Mouse (Mus musculus) forebrain, embryonic 13.5 days (tissue): Measurements from ENCODE around the gene Supt16. TPM values are rescaled to one million over a fixed set of nuclear protein-coding genes. Genes with fewer than 3 reads are reported as not detected.

Source experiments
- ATAC-seq: fragments of 200-750 bp; cut with Nextera tagmentation; 2 replicates; pipeline ENCODE4 v1.8.0; 2017
- H3K27ac ChIP-seq: fragments of 300-500 bp; sonication (generic); 2 replicates; pipeline ENCODE4 v1.5.1; 2015; ENCODE audit warnings: inconsistent platforms, mild to moderate bottlenecking, moderate library complexity
- H3K27me3 ChIP-seq: fragments of 300-500 bp; sonication (generic); 2 replicates; pipeline ENCODE4 v1.6.1; 2015; ENCODE audit warnings: mild to moderate bottlenecking, inconsistent platforms
- H3K36me3 ChIP-seq: fragments of 300-500 bp; sonication (generic); 2 replicates; pipeline ENCODE4 v1.6.1; 2015; ENCODE audit warnings: mild to moderate bottlenecking, inconsistent platforms; ENCODE audit not compliant: poor library complexity, severe bottlenecking
- H3K4me1 ChIP-seq: fragments of 300-500 bp; sonication (generic); 2 replicates; pipeline ENCODE4 v1.6.1; 2015; ENCODE audit warnings: inconsistent platforms
- H3K4me2 ChIP-seq: fragments of 300-500 bp; sonication (generic); 2 replicates; pipeline ENCODE4 v1.6.1; 2015; ENCODE audit warnings: inconsistent platforms, mild to moderate bottlenecking, moderate library complexity
- H3K4me3 ChIP-seq: fragments of 300-500 bp; sonication (generic); 2 replicates; pipeline ENCODE4 v1.5.1; 2015; ENCODE audit warnings: mild to moderate bottlenecking, inconsistent platforms
- H3K9ac ChIP-seq: fragments of 300-500 bp; sonication (generic); 2 replicates; pipeline ENCODE4 v1.6.1; 2015; ENCODE audit warnings: mild to moderate bottlenecking, inconsistent platforms
- H3K9me3 ChIP-seq: fragments of 300-500 bp; sonication (generic); replicated peaks from 2 replicates; pipeline ENCODE4 v1.6.1; 2016; ENCODE audit warnings: inconsistent platforms
- WGBS: fragments of 180-500 bp; shearing (Covaris S2); methylation state at CpG from one replicate; pipeline ENCODE4 v1.1.7; 2015; 5-methylcytosine and 5-hydroxymethylcytosine counted together
- polyA plus RNA-seq: library from polyadenylated mRNA; unstranded; fragments of >200 nt; fragmentation: Nextera tagmentation; extraction: Ambion mirVana; gene quantifications from 2 replicates; pipeline ENCODE4 v1.2.1, GENCODE M21; 2015

Supt16 gene
- polyA plus RNA-seq, 1 experiment from 2014 or later, result 83.8 TPM

DNA sequence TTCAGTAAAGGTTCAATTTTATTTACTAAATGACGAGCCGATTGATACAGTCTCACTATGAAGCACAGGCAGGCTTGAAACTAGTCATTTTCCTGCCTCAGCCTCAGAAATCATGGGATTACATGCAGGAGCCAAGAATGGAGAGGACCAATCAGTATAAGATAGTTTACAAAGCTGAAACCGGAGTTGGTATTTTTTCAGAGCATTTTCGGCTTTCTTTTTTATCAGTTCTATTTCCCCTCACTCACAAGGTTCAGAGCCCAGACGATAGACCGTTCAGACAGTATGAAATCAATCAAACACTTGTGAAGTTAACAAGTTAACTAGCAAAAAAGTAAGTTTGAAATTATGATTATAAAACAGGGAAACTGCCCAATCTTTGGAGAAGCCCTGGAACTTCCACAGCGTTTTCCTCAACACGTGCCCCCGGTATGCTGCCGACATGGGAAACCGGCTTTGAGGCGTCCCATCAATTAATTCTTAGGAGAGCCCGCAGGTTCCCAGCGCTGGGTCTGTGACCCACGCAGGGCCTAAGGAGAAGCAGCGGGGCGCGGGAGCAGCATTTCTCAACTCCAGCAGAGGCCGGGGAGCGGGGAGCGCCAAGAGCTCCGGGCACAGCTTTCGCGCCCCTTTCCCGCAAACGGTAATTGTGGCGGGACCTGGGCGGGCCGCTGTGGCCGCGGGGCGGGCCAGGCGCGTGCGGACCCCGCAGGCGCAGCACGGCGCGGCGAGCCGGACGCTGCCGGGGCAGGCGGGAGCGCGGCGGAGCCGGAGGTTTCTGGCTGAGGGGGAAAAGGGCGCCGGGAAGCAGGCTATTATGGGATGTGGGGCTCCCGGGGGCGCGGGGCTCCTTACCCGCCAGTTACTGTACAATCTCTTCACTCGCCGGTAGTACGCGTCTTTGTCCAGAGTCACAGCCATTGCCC, 723 bp downstream of the Supt16 start:
- peak overlapping the region; percentile 81 for H3K4me2 ChIP-seq
- WGBS, result 2% methylated on average over 31 of the region's 59 CpGs

DNA sequence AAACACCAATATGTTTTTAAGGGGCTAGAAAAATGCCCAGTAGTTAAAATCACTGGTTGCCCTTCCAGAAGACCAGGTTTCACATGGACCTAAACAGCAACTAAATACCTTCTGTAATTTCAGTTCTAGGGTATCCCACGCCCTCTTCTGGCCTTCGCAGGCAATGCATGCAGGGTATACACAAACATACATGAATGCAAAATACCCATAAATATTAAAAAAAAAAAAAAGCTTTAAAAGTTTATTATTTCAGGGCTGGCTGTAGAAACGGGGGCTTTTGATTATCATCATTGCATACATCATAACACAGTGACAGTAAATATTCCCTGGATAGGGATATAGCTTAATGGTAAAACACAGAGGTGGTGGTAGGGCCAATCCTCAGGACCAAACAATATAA, 1.5 kb downstream of the Supt16 start:
- peak overlapping the region; percentile 99; the same call in 1 of the 2 replicates for H3K9ac ChIP-seq
- no peaks in the 10 kb centered on the region for H3K9me3 ChIP-seq
- WGBS, result 9% methylated on average over 3 of the region's 3 CpGs
- ATAC-seq, result no peak
- H3K4me2 ChIP-seq, result peak overlapping the region; percentile 81
- peaks cover 34% of the 10 kb centered on the region for H3K36me3 ChIP-seq
- H3K27me3 ChIP-seq, result no peaks in the 10 kb centered on the region
- peaks cover 19% of the 10 kb centered on the region for H3K4me1 ChIP-seq
- no peak overlapping the region for H3K27ac ChIP-seq
- H3K4me3 ChIP-seq, result peak overlapping the region; percentile 100

More for the DNA sequence above, 723 bp downstream of the Supt16 start:
- Histone ChIP-seq H3K4me1 (peaks cover 19% of the 10 kb centered on the region), H3K4me3 (peak overlapping the region; percentile 100), H3K9ac (peak overlapping the region; percentile 99), H3K27ac (peak overlapping the region; percentile 96), H3K9me3 (no peaks in the 10 kb centered on the region), H3K27me3 (no peaks in the 10 kb centered on the region), H3K36me3 (peaks cover 40% of the 10 kb centered on the region)
- peak; percentile 36; the same call in 1 of the 2 replicates for ATAC-seq

DNA sequence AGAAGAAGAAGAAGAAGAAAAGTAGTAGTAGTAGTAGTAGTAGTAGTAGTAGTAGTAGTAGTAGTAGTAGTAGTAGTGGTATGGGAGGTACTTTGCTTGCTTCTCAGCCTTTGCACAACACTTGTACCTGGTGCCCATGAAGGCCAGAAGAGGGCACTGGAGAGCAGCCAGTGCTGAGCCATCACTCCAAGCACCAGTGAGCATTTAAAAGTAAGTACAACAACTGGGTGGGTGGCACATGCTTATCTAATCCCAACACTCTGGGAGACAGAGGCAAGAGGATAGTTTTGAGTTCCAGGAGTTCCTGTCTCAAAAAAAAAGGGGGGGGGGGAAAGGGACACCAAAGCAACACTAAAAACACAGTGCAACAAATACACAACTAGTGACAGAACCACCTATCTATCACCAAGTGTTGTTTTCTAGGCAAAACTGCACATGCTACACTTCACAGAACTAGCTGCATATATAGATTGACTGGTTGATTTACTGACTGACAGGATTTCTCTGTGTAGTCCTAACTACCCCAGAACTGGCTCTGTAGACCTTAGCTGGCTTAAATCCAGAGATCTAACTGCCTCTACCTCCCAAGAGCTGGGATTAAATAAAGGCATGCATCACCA, 6.4 kb downstream of the Supt16 start:
- H3K4me3 ChIP-seq, result no peak overlapping the region
- no peak overlapping the region for H3K27ac ChIP-seq
- peaks cover 12% of the 10 kb centered on the region for H3K36me3 ChIP-seq
- no peaks in the 10 kb centered on the region for H3K27me3 ChIP-seq
- ATAC-seq, result no peak
- no peaks in the 10 kb centered on the region for H3K9me3 ChIP-seq
- H3K9ac ChIP-seq, result no peak overlapping the region
- no peak overlapping the region for H3K4me2 ChIP-seq
- peaks cover 10% of the 10 kb centered on the region for H3K4me1 ChIP-seq

DNA sequence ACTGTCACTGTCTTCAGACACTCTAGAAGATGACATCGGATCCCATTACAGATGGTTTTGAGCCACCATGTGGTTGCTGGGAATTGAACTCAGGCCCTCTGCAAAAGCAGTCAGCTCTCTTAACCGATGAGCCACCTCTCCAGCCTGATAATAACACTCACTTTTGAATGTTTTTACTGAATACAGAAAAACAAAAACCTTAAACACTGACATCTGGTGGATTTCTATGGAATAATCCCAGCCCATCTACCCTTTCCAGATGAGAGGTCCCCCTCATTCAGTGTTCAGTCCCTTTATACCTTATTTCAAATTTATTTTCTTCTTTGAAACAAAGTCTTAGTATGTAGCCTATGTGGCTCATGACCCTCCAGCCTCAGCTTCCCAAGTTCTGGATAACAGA, 7.7 kb downstream of the Supt16 start:
- ATAC-seq, result no peak
- H3K4me3 ChIP-seq, result no peak overlapping the region
- H3K9ac ChIP-seq, result no peak overlapping the region
- no peak overlapping the region for H3K27ac ChIP-seq
- no peak overlapping the region for H3K4me2 ChIP-seq
- 91% methylated on average over 2 of the region's 2 CpGs for WGBS
- H3K27me3 ChIP-seq, result no peaks in the 10 kb centered on the region
- H3K36me3 ChIP-seq, result peaks cover 12% of the 10 kb centered on the region
- H3K4me1 ChIP-seq, result no peaks in the 10 kb centered on the region
- no peaks in the 10 kb centered on the region for H3K9me3 ChIP-seq

DNA sequence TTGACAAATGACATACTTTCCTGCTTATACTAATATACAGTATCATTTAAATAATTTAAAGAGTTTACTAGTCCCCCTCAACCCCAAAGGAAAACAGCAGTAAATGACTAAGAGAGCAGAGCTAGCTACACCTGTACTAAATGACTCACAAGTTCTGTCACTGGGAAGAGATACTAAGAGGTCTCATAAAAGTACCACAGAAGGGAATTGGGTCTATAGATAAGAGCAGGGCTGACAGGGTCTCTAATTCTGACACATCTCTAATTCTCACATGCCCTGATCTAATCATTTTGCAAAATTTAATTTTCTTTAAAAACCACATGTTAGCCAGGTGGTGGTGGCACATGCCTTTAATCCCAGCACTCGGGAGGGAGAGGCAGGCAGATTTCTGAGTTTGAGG, 8.4 kb downstream of the Supt16 start:
- Histone ChIP-seq H3K9ac (no peak overlapping the region), H3K9me3 (no peaks in the 10 kb centered on the region), H3K36me3 (peaks cover 16% of the 10 kb centered on the region), H3K4me2 (no peak overlapping the region), H3K4me1 (no peaks in the 10 kb centered on the region), H3K4me3 (no peak overlapping the region), H3K27me3 (no peaks in the 10 kb centered on the region), H3K27ac (no peak overlapping the region)
- 87% methylated on average over 1 of the region's 1 CpGs for WGBS
- ATAC-seq, result no peak

DNA sequence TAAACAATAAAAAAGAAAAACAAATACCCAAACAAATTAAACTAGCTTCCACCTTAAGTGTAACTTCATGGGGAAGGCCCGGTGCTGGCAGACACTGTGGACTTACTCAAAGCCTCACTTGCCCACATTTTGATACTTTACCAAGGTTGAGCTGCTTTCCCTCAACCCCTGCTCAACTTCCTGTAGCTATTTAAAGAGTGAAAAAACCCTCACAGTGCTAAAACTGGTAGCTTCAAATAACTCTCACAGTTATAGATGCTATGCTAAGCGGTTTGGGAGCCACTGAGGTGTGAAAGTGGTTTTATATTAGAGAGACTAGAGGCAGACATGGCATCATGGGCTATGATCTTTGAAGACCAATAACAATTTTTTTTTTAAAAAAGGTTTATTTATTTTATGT, 30.6 kb downstream of the Supt16 start:
- peaks cover 82% of the 10 kb centered on the region for H3K36me3 ChIP-seq

DNA sequence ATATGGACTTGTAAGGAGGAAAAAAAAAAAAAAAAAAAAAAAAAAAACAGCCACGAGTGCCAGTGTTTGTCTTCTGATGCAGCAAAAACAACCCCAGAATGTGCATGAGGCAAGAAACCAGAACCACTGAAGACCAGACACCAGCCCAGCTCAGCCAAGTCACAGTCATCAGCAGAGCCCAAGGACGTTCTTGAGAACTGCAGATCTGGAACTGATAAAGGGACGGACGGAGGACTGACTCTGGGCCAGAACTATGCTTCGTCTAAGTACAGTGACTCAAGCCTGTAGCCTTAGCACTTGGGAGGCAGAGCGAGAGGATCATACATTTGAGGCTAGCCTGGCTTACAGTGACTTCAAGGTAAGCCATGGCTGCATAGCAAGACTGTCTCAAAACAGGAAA, 36.3 kb downstream of the Supt16 start:
- H3K4me2 ChIP-seq, result no peak overlapping the region
- H3K4me1 ChIP-seq, result no peaks in the 10 kb centered on the region
- peaks cover 80% of the 10 kb centered on the region for H3K36me3 ChIP-seq
- no peaks in the 10 kb centered on the region for H3K27me3 ChIP-seq
- no peak overlapping the region for H3K27ac ChIP-seq
- ATAC-seq, result no peak
- H3K4me3 ChIP-seq, result no peak overlapping the region
- 93% methylated on average over 6 of the region's 6 CpGs for WGBS
- no peak overlapping the region for H3K9ac ChIP-seq
- no peaks in the 10 kb centered on the region for H3K9me3 ChIP-seq

More for the DNA sequence above, 30.6 kb downstream of the Supt16 start:
- ATAC-seq, result no peak
- Histone ChIP-seq H3K27ac (no peak overlapping the region), H3K9ac (no peak overlapping the region), H3K4me2 (no peak overlapping the region), H3K9me3 (no peaks in the 10 kb centered on the region), H3K4me1 (no peaks in the 10 kb centered on the region), H3K27me3 (no peaks in the 10 kb centered on the region), H3K4me3 (no peak overlapping the region)
- 96% methylated on average over 2 of the region's 2 CpGs for WGBS

DNA sequence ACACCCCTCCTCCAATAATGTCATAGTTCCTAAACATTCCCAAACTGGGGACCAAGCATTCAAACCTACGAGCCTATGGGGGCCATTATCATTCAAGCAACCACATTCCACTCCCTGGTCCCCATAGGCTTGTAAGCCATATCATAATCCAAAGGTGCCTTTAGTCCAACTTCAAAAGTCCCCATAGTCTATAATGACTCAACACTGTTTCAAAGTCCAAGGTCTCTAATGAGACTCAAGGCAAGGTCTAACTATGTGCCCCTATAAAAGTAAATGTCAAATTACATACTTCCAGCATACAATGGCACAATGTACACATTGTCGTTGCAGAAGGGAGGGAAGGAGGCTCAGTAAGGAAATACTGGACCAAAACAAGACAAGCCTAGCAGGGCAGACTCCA, 42.2 kb downstream of the Supt16 start:
- Histone ChIP-seq H3K9ac (no peak overlapping the region), H3K27ac (no peak overlapping the region), H3K9me3 (no peaks in the 10 kb centered on the region), H3K36me3 (peaks cover 24% of the 10 kb centered on the region), H3K27me3 (peaks cover 3% of the 10 kb centered on the region; the same call in 1 of the 2 replicates), H3K4me2 (no peak overlapping the region), H3K4me3 (no peak overlapping the region), H3K4me1 (peaks cover 14% of the 10 kb centered on the region)
- ATAC-seq, result no peak
- WGBS, result 90% methylated on average over 2 of the region's 2 CpGs

DNA sequence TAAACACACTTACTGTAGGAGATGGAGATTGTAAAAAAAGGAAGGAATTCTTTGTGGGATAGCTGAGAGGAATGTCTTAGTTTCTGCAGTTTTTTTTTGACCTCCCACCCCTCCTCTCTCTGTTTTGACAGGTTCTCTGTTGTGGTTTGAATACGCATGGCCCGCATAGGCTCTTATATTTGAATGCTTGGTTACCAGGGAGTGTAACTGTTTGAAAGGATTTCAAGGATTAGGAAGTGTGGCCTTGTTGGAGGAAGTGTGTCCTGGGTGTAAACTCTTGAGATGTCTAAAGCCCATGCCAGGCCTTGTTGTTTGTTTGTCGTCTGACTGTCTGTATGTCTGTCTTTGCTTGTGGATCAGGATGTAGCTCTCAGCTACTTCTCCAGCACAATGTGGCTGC, 44.6 kb downstream of the Supt16 start:
- Histone ChIP-seq H3K9me3 (no peaks in the 10 kb centered on the region), H3K9ac (no peak overlapping the region)
- ATAC-seq, result peak; percentile 44; the same call in 1 of the 2 replicates

DNA sequence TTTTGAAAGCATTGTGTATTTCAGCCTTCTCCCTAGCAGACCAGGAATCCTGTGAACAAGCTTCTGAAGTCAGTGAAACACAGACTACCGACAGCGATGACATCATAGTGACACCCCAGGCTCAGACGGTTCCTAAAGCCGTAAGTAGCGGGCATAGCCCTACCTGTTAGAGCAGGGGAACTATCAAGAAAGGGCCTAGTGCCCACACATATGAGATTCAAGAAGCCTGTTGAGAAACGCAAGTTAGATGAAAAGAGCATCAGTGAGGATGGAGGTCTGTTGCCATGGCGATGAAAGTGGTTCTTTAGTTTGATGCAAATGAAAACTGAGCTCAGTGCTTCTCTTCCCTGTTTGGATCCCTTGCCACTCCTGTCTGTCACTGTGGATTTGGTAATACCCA, 45.0 kb downstream of the Supt16 start:
- H3K4me2 ChIP-seq, result peak overlapping the region; percentile 39
- no peak overlapping the region for H3K27ac ChIP-seq
- H3K4me1 ChIP-seq, result peaks cover 14% of the 10 kb centered on the region
- H3K9me3 ChIP-seq, result no peaks in the 10 kb centered on the region
- no peak overlapping the region for H3K9ac ChIP-seq
- no peak overlapping the region for H3K4me3 ChIP-seq
- no peaks in the 10 kb centered on the region for H3K36me3 ChIP-seq
- peaks cover 6% of the 10 kb centered on the region; the same call in 1 of the 2 replicates for H3K27me3 ChIP-seq
- ATAC-seq, result peak; percentile 72
- WGBS, result 19% methylated on average over 7 of the region's 7 CpGs

More for the DNA sequence above, 44.6 kb downstream of the Supt16 start:
- Histone ChIP-seq H3K27me3 (peaks cover 6% of the 10 kb centered on the region; the same call in 1 of the 2 replicates), H3K4me3 (no peak overlapping the region), H3K4me2 (peak overlapping the region; percentile 39), H3K4me1 (peaks cover 14% of the 10 kb centered on the region), H3K27ac (no peak overlapping the region; the same call in 1 of the 2 replicates), H3K36me3 (0 out of 2 replicates have a peak, but pooled peaks cover under 1% of the 10 kb centered on the region)
- 16% methylated on average over 3 of the region's 3 CpGs for WGBS

DNA sequence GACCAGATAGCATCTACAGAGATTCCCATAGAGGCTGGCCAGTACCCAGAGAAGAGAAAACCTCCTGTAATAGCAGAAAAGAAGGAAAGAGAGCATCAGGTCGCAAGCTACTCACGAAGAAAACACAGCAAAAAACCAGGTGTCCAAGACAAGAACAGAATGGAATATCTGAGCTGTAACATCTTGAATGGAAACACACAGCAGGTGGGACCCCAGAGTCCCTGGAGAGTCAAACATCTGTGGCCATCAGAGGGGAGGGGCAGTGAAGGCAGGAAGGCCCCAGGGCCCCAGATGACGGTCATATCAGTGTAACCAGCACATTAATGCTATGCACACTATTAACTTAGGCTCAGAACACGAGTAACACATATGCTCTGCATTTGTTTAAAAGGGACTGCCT, 47.3 kb downstream of the Supt16 start:
- Histone ChIP-seq H3K4me3 (no peak overlapping the region), H3K27ac (no peak overlapping the region), H3K4me1 (peaks cover 14% of the 10 kb centered on the region), H3K9me3 (no peaks in the 10 kb centered on the region), H3K36me3 (no peaks in the 10 kb centered on the region), H3K4me2 (no peak overlapping the region), H3K27me3 (peaks cover 6% of the 10 kb centered on the region; the same call in 1 of the 2 replicates), H3K9ac (no peak overlapping the region)
- WGBS, result 69% methylated on average over 4 of the region's 4 CpGs
- no peak for ATAC-seq

DNA sequence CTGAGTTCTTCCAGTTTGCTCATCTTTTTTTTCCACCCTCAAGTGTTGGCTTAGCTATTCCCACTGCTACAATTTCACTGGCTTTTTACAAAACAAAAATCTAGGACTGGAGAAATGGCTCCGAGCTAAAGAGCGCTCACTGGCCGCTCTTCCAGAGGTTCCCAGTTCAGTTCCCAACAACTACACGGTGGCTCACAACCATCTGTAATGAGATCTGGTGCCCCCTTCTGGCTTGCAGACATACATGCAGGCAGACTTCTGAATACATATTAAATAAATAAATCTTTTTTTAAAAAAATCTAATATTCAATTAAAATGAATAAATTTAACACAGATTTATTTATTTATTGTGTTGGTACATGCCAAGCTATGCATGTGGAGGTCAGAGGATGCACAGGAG, 50.7 kb downstream of the Supt16 start:
- Histone ChIP-seq H3K4me3 (no peak overlapping the region), H3K36me3 (no peaks in the 10 kb centered on the region), H3K9me3 (no peaks in the 10 kb centered on the region), H3K9ac (no peak overlapping the region), H3K4me1 (no peaks in the 10 kb centered on the region), H3K27me3 (peaks cover 6% of the 10 kb centered on the region; the same call in 1 of the 2 replicates), H3K27ac (no peak overlapping the region), H3K4me2 (no peak overlapping the region)
- ATAC-seq, result no peak
- 58% methylated on average over 4 of the region's 4 CpGs for WGBS
